Mouse (Mus musculus): ENCODE data around the gene B4gat1. TPM values are rescaled to one million over a fixed set of nuclear protein-coding genes. Genes with fewer than 3 reads are reported as not detected.

B4gat1 gene
- total and polyA plus RNA-seq, 3 experiments, result 6.9 to 9.6 TPM; not detected in 1

GRCm38 (mm10) chr19:5023621-5024479, 14.8 kb upstream of the B4gat1 start, which contains the start of gene Slc29a2 (continued):
- no peak for TF ChIP-seq MAZ (IDR thresholded peaks at IDR 0.05; ENCODE audit: low read depth, low read length)
- TF ChIP-seq MAFK (IDR thresholded peaks at IDR 0.05; ENCODE audit: borderline replicate concordance, low read depth, low read length), result no peak
- TF ChIP-seq HCFC1 (IDR thresholded peaks at IDR 0.05; ENCODE audit: low read depth, low read length), result peak; percentile 89

- Histone ChIP-seq H3K27me3 (ENCODE audit: control insufficient read depth in 1 of 2, insufficient read depth in 2 of 2, low read length in 2 of 2) (no peaks in the 10 kb centered on the region), H3K79me2 (ENCODE audit: control insufficient read depth, insufficient read depth, low read length, poor library complexity) (no peaks in the 10 kb centered on the region; the same call in 1 of the 2 replicates), H3K9ac (ENCODE audit: control insufficient read depth, low read depth, low read length, poor library complexity, severe bottlenecking) (no peak overlapping the region), H3K4me1 (ENCODE audit: control insufficient read depth in 1 of 2, insufficient read depth in 2 of 2, low read length in 2 of 2) (no peaks in the 10 kb centered on the region; a peak in 1 of 4 replicates), H3K4me3 (ENCODE audit: control insufficient read depth in 1 of 2, insufficient read depth in 1 of 2, low read depth in 2 of 2, low read length in 2 of 2) (no peak overlapping the region), H3K9me3 (replicated peaks; ENCODE audit: insufficient read depth, low read length) (no peaks in the 10 kb centered on the region), H3K36me3 (ENCODE audit: control insufficient read depth in 1 of 2, insufficient read depth in 2 of 2, low read length in 2 of 2) (peaks cover 0 to 2% of the 10 kb centered on the region in 2 experiments; a peak in 1 of 4 replicates), H3K27ac (ENCODE audit: control insufficient read depth, low read depth, low read length) (no peak overlapping the region)
- no peak for TF ChIP-seq USF2 (IDR thresholded peaks at IDR 0.05; ENCODE audit: borderline replicate concordance in 1 of 2, insufficient read depth in 1 of 2, low read depth in 1 of 2, low read length in 2 of 2)
- TF ChIP-seq SMC3 (IDR thresholded peaks at IDR 0.05; ENCODE audit: low read depth, low read length), result no peak
- no peak for TF ChIP-seq ZMIZ1 (IDR thresholded peaks at IDR 0.05; ENCODE audit: low read depth, low read length)
- no peak for TF ChIP-seq ELF1 (IDR thresholded peaks at IDR 0.05; ENCODE audit: low read depth, low read length)
- TF ChIP-seq GATA1 (IDR thresholded peaks at IDR 0.05; ENCODE audit: low read depth, low read length), result no peak
- TF ChIP-seq ZKSCAN1 (IDR thresholded peaks at IDR 0.05; ENCODE audit: low read depth, low read length), result no peak
- TF ChIP-seq BHLHE40 (IDR thresholded peaks at IDR 0.05; ENCODE audit: borderline replicate concordance, low read depth, low read length), result no peak
- no peak for DNase-seq (ENCODE audit: low read depth, low spot score)
These were observed 12.5 kb upstream of the B4gat1 start for GRCm38 (mm10) chr19:5026111-5026510.

- no peaks in the 10 kb centered on the region for H3K9me3 ChIP-seq (replicated peaks; ENCODE audit: insufficient read depth, low read length)
- no peak overlapping the region for H3K9ac ChIP-seq (ENCODE audit: control insufficient read depth, low read depth, low read length, poor library complexity, severe bottlenecking)
These were observed 5.9 kb upstream of the B4gat1 start for GRCm38 (mm10) chr19:5032686-5033085.

More at GRCm38 (mm10) chr19:5032686-5033085, 5.9 kb upstream of the B4gat1 start:
- Histone ChIP-seq H3K27ac (ENCODE audit: control insufficient read depth, low read depth, low read length) (no peak overlapping the region), H3K4me1 (ENCODE audit: control insufficient read depth in 1 of 2, insufficient read depth in 2 of 2, low read length in 2 of 2) (peaks cover 0 to 3% of the 10 kb centered on the region in 2 experiments; a peak in 1 of 4 replicates), H3K4me3 (ENCODE audit: control insufficient read depth in 1 of 2, insufficient read depth in 1 of 2, low read depth in 2 of 2, low read length in 2 of 2) (no peak overlapping the region), H3K36me3 (ENCODE audit: control insufficient read depth in 1 of 2, insufficient read depth in 2 of 2, low read length in 2 of 2) (no peaks in the 10 kb centered on the region), H3K27me3 (ENCODE audit: control insufficient read depth in 1 of 2, insufficient read depth in 2 of 2, low read length in 2 of 2) (no peaks in the 10 kb centered on the region), H3K79me2 (ENCODE audit: control insufficient read depth, insufficient read depth, low read length, poor library complexity) (no peaks in the 10 kb centered on the region)
- TF ChIP-seq MXI1 (IDR thresholded peaks at IDR 0.05; ENCODE audit: low read depth, low read length) (no peak), POLR2AphosphoS5 (IDR thresholded peaks at IDR 0.05; ENCODE audit: borderline replicate concordance, low read depth, low read length) (no peak), TBP (IDR thresholded peaks at IDR 0.05; ENCODE audit: low read depth, low read length) (no peak), HCFC1 (IDR thresholded peaks at IDR 0.05; ENCODE audit: low read depth, low read length) (no peak), TAL1 (IDR thresholded peaks at IDR 0.05; ENCODE audit: low read length) (no peak), ZNF384 (IDR thresholded peaks at IDR 0.05; ENCODE audit: low read depth, low read length) (no peak), KAT2A (conservative IDR thresholded peaks at IDR 0.05; ENCODE audit: low read depth, low read length) (no peak), MAFK (IDR thresholded peaks at IDR 0.05; ENCODE audit: borderline replicate concordance, low read depth, low read length) (no peak), SMC3 (IDR thresholded peaks at IDR 0.05; ENCODE audit: low read depth, low read length) (no peak), MYC (IDR thresholded peaks at IDR 0.05; ENCODE audit: low read depth, low read length) (no peak), USF1 (IDR thresholded peaks at IDR 0.05; ENCODE audit: low read depth, low read length) (no peak)
- DNase-seq (ENCODE audit: low read depth, low spot score), result no peak

All from MEL (cell line).